Mouse (Mus musculus) naive thymus-derived CD4-positive, alpha-beta T cell, adult 2 months (primary cell): ENCODE results near the gene Dlx5.

Source experiments
- DNase-seq: peaks from one replicate; pipeline ENCODE4 v3.0.0-alpha.2; 2011; ENCODE audit warnings: low read depth

The Dlx5 gene

GRCm38 (mm10) chr6:6859111-6859949 lies 22.6 kb downstream of the Dlx5 start:
- DNase-seq, result no peak

GRCm38 (mm10) chr6:6858571-6858970 lies 23.3 kb downstream of the Dlx5 start:
- no peak for DNase-seq

DNA sequence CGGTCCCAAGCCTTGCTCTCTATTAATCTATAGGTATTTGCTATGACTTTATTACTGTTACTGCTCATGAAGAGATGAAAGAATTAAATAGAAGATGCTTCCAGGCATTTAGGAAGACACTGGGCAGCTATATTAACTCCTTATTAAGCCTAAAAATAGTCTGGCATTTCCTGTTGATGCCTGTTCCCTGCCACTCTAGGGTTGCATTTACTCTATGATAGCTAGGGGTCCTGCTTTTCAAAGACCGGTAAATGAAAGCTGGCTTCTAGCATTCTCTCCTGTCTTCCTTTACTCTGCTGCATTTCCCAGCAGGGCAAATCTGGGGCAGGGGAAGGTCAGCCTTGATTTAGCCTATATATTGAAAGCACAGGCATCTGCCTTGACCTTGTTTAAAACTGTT lies 24.1 kb downstream of the Dlx5 start:
- DNase-seq, result no peak

GRCm38 (mm10) chr6:6856881-6857280 lies 25.0 kb downstream of the Dlx5 start:
- DNase-seq, result no peak

GRCm38 (mm10) chr6:6856316-6856715 lies 25.6 kb downstream of the Dlx5 start:
- DNase-seq, result no peak

- no peak for DNase-seq
Measured at GRCm38 (mm10) chr6:6855746-6856185, 26.1 kb downstream of the Dlx5 start.

DNA sequence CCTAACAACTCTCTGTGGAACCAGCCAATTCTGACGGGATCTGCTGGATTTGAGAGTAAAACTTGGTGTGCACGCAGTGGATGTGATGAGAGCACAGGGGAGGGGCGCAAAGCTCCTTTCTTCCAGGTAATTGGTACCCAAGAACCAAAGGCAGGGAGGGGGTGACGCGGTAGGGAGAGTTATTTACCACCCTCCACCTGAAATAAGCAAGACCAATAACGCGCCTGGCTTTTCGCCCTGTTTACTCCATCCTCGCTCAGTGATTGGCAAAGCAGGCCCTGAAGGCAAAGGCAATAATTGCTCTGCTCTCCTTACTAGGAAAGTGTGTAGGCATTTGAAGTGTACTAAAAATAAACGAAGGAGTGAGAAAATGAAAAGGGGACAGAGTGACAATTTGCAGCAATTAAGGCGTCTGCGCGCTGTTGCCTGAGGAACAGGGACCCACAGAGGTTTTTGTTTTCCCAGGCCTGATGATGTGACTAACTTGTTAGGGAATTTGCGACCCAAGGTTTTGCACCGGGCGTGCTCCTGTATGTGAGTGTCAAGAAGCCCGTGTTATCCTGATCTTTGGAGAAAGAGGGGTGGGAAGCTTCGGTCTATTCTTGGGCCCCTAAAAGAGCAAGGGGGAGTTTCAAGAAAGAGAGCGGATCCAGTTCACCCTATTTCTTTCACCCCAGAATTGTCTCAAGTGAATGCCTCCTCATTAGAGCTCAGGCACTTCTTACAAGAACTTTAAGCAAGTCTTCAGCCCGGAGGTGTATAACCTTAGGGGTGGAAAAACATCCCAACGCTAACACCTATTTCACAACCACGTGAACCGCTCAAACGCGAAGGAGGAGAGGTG lies 26.8 kb downstream of the Dlx5 start:
- DNase-seq, result no peak

GRCm38 (mm10) chr6:6854176-6854575 lies 27.7 kb downstream of the Dlx5 start:
- DNase-seq, result no peak

GRCm38 (mm10) chr6:6852944-6853343 lies 28.9 kb downstream of the Dlx5 start:
- DNase-seq, result no peak

GRCm38 (mm10) chr6:6851166-6851565 lies 30.7 kb downstream of the Dlx5 start:
- no peak for DNase-seq

- DNase-seq, result no peak
Measured at GRCm38 (mm10) chr6:6850324-6851060, 31.4 kb downstream of the Dlx5 start.

GRCm38 (mm10) chr6:6849744-6850143 lies 32.1 kb downstream of the Dlx5 start:
- DNase-seq, result no peak

DNA sequence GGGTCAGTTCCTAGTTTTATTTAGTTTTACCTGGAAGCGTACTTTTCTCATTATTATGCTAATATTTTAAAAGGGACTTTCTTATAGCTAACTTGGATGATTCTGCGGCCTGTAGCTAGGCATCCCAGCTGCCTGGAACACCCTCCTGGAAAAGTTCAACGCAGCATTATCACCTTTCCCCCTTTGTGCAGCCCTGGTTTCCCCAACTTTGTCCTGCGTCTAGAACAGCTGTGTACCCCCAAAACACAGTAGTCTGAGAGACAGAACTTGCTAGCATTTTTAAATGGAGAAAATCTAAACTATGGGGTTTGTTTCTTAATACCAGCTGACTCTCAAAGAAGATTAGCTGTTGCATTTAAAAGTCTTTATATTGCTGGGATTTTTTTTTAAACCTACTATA lies 33.3 kb downstream of the Dlx5 start:
- DNase-seq, result no peak

DNA sequence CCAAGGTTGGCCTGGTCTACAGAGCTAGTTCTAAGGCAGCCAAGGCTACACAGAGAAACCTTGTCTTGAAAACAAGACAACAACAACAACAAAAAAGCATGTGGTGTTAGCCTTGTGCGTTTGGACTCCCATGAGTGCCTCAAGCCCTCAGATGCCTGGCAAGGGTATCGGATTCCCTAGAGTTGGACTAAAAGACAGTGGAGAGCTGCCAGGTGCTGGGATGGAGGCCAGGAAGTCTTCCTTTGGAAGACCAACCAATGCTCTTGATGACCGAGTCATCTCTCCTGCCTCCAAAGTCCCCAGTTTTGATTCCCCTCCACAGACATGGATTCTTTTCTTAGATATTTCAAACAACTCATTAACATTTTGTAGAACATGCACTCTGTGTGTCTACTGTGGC lies 48.6 kb downstream of the Dlx5 start:
- DNase-seq, result no peak

- no peak for DNase-seq
Measured at GRCm38 (mm10) chr6:6830446-6830845, 51.4 kb downstream of the Dlx5 start.
